Mouse (Mus musculus) hindbrain, embryonic 13.5 days (tissue): ENCODE measurements around the gene Crhr2. TPM values are rescaled to one million over a fixed set of nuclear protein-coding genes. Genes with fewer than 3 reads are reported as not detected.

ENCODE experiments used
- ATAC-seq: fragments of 200-750 bp; cut with Nextera tagmentation; 2 replicates; pipeline ENCODE4 v1.8.0; 2017; ENCODE audit warnings: moderate TSS enrichment; ENCODE audit not compliant: low FRiP score
- H3K27ac ChIP-seq: fragments of 300-500 bp; sonication (generic); 2 replicates; pipeline ENCODE4 v1.5.1; 2015; ENCODE audit warnings: inconsistent platforms, mild to moderate bottlenecking, moderate library complexity
- H3K27me3 ChIP-seq: fragments of 300-500 bp; sonication (generic); 2 replicates; pipeline ENCODE4 v1.6.1; 2015; ENCODE audit warnings: mild to moderate bottlenecking, inconsistent platforms
- H3K36me3 ChIP-seq: fragments of 300-500 bp; sonication (generic); 2 replicates; pipeline ENCODE4 v1.6.1; 2015; ENCODE audit warnings: mild to moderate bottlenecking, inconsistent platforms
- H3K4me1 ChIP-seq: fragments of 300-500 bp; sonication (generic); replicated peaks from 2 replicates; pipeline ENCODE4 v1.6.1; 2015; ENCODE audit warnings: inconsistent platforms
- H3K4me2 ChIP-seq: fragments of 300-500 bp; sonication (generic); 2 replicates; pipeline ENCODE4 v1.6.1; 2015; ENCODE audit warnings: inconsistent platforms, mild to moderate bottlenecking, moderate library complexity
- H3K4me3 ChIP-seq: fragments of 300-500 bp; sonication (generic); 2 replicates; pipeline ENCODE4 v1.5.1; 2015; ENCODE audit warnings: mild to moderate bottlenecking, inconsistent platforms
- H3K9ac ChIP-seq: fragments of 300-500 bp; sonication (generic); 2 replicates; pipeline ENCODE4 v1.6.1; 2015; ENCODE audit warnings: mild to moderate bottlenecking, inconsistent platforms
- H3K9me3 ChIP-seq: fragments of 300-500 bp; sonication (generic); 2 replicates; pipeline ENCODE4 v1.6.1; 2016; ENCODE audit warnings: inconsistent platforms
- WGBS: fragments of 180-500 bp; shearing (Covaris S2); methylation state at CpG from one replicate; pipeline ENCODE4 v1.1.7; 2015; 5-methylcytosine and 5-hydroxymethylcytosine counted together
- polyA plus RNA-seq: library from polyadenylated mRNA; unstranded; fragments of >200 nt; fragmentation: Nextera tagmentation; extraction: Ambion mirVana; gene quantifications from 2 replicates; pipeline ENCODE4 v1.2.1, GENCODE M21; 2015

Crhr2 gene
- polyA plus RNA-seq, 1 experiment from 2014 or later, result 0.48 TPM

DNA sequence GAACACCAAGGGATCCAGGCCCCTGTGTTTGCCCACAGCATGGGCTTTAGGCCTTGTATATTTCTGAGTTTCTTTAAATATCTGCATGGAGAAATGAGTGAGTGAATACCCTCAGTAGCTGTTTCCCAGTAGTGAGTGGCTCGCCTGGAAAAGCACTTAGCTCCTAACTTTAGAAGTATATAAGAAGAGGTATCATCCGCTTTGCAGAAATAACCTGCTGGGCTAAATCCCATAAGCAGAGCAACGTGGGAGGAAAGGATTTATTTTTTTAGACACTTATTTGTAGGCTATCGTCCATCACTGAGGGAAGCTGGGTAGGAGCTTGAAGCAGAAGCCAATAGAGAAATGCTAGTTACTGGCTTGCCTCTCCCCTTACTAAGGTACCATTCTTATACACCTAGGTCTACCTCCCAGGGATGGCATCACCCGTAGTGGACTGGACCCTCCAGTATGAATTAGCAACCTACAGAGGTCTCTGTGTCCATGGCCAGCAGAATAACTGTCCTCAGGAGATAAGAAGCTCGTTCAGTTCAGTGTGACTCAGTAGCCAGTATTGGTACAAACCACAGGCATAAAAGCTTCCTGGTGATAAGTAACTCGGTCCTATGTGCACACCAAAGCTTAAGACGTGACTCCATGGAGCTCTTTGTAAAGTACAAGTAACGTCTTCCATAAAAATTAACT is 68.9 kb downstream of the Crhr2 start:
- ATAC-seq, result no peak
- no peaks in the 10 kb centered on the region for H3K4me1 ChIP-seq
- no peak overlapping the region for H3K4me3 ChIP-seq
- H3K9me3 ChIP-seq, result no peaks in the 10 kb centered on the region
- no peak overlapping the region for H3K4me2 ChIP-seq
- 93% methylated on average over 9 of the region's 9 CpGs for WGBS
- H3K27me3 ChIP-seq, result no peaks in the 10 kb centered on the region
- H3K36me3 ChIP-seq, result peaks cover 93% of the 10 kb centered on the region
- H3K27ac ChIP-seq, result no peak overlapping the region
- no peak overlapping the region for H3K9ac ChIP-seq

DNA sequence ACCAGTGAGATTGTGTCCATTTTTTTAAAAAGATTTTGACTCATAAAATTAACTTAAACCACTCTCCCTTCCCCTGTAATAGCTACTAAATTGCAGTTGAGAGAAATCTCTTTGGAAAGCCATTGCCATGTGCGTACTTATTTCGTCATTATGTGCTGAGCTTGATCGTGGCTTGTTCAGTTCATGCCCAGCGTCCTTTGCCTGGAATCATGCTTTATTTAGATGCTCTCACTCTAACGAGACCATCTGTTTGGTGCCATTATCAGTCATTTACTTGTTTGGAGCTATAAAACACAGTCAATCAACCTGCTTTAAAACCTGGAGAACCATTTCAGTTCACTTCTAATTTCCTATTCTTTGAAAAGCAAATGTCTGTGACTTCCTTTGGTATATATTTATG is 70.6 kb downstream of the Crhr2 start:
- Histone ChIP-seq H3K4me1 (no peaks in the 10 kb centered on the region), H3K4me2 (no peak overlapping the region), H3K27me3 (no peaks in the 10 kb centered on the region), H3K9me3 (no peaks in the 10 kb centered on the region), H3K27ac (no peak overlapping the region), H3K9ac (no peak overlapping the region), H3K4me3 (no peak overlapping the region), H3K36me3 (peaks cover 86% of the 10 kb centered on the region)
- 88% methylated on average over 5 of the region's 5 CpGs for WGBS
- ATAC-seq, result no peak

DNA sequence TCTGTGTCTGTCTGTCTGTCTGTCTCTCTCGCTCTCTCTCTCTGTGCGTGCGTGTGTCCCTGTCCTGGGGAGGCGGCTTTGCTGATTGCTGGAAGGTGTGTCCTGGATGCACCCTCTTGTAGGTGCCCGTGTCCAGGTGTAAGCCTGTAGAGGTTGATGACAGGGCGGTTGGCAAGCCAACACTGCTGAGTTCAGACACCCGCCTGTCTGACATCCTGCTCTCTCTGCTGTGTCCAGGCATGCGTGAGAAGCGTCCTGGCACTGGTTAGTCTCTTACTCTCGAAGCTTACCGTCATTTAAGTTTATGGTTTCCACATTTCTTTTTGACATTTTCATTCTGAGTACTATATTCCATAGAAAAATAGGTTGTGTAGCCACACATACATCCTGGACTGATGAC is 71.5 kb downstream of the Crhr2 start:
- no peak overlapping the region for H3K27ac ChIP-seq
- no peak for ATAC-seq
- 93% methylated on average over 11 of the region's 11 CpGs for WGBS
- H3K4me1 ChIP-seq, result no peaks in the 10 kb centered on the region
- peaks cover 85% of the 10 kb centered on the region for H3K36me3 ChIP-seq
- H3K27me3 ChIP-seq, result no peaks in the 10 kb centered on the region
- no peaks in the 10 kb centered on the region for H3K9me3 ChIP-seq
- no peak overlapping the region for H3K4me3 ChIP-seq
- no peak overlapping the region for H3K4me2 ChIP-seq
- H3K9ac ChIP-seq, result no peak overlapping the region

DNA sequence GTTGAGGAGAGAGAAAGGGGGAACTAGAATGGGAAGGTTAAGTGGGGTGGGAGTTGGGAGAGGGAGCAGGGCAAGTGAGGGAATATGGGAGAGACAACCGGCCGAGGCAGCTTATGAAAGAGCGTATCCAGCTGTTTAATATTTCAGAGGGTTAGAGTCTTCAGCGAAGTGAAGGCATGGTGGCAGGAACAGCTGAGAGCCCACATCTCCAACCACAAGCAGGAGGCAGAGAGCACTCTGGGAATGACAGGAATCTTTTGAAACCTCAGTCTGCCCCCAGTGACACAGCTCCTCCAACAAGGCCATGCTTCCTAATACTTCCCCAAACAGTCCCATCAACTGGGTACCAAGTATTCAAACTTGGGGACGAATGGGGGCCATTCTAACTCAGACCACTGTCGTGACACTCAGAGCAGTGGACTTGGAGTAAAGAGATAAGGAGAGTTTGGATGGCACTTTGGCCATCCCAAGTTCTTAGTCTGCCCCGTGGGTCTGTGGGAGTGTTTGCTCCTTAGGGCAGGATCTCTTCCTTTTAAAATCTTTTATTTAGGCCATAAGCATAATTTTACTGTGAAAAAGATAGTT is 72.5 kb downstream of the Crhr2 start:
- Histone ChIP-seq H3K4me3 (no peak overlapping the region), H3K9ac (no peak overlapping the region), H3K27ac (no peak overlapping the region), H3K27me3 (no peaks in the 10 kb centered on the region), H3K4me2 (no peak overlapping the region), H3K36me3 (peaks cover 85% of the 10 kb centered on the region), H3K4me1 (no peaks in the 10 kb centered on the region), H3K9me3 (no peaks in the 10 kb centered on the region)
- ATAC-seq, result no peak
- WGBS, result 97% methylated on average over 7 of the region's 7 CpGs

DNA sequence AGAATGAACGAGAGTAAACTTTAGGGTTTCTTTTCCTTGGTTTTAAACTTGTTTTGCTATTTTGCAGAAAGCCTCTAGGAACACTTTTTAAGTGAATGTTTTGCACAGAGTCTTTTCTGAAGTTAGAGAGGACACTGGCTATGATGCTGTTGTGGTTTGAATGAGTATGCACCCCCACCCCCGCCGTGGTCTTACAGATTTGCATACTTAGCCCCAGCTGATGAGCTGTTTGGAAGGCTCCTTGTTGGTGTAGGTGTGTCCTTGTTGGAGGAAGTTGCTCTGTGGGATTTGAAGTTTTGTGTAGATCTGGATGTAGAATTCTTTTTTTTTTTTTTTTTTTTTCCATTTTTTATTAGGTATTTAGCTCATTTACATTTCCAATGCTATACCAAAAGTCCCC is 75.4 kb downstream of the Crhr2 start:
- Histone ChIP-seq H3K36me3 (peaks cover 84% of the 10 kb centered on the region), H3K9me3 (no peaks in the 10 kb centered on the region), H3K4me3 (no peak overlapping the region), H3K27ac (no peak overlapping the region), H3K9ac (no peak overlapping the region), H3K4me1 (no peaks in the 10 kb centered on the region), H3K4me2 (no peak overlapping the region), H3K27me3 (no peaks in the 10 kb centered on the region)
- no peak for ATAC-seq
- 96% methylated on average over 3 of the region's 3 CpGs for WGBS

DNA sequence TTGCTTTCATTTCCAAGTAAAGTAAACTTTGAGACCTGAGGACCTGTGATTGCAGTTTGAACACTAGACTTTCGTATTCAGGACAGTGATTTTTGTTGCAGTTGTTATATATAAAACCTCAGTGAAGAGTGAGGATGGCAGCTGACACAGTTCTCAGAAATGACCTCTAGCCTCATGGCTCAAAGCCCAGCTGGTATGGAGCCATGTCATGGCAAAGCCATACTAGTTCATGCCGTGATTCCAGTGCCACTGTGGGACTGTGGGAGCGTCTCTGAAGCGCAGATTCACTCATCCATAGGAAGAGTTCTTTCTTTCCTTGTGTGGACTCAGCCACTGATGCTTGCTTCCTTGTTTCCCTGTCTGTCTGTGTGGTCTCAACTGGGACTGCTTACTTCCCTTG is 78.3 kb downstream of the Crhr2 start:
- Histone ChIP-seq H3K4me3 (no peak overlapping the region), H3K27me3 (no peaks in the 10 kb centered on the region), H3K36me3 (peaks cover 87% of the 10 kb centered on the region), H3K4me2 (no peak overlapping the region), H3K27ac (no peak overlapping the region), H3K9me3 (no peaks in the 10 kb centered on the region), H3K4me1 (no peaks in the 10 kb centered on the region), H3K9ac (no peak overlapping the region)
- ATAC-seq, result no peak
- WGBS, result 92% methylated on average over 4 of the region's 4 CpGs

DNA sequence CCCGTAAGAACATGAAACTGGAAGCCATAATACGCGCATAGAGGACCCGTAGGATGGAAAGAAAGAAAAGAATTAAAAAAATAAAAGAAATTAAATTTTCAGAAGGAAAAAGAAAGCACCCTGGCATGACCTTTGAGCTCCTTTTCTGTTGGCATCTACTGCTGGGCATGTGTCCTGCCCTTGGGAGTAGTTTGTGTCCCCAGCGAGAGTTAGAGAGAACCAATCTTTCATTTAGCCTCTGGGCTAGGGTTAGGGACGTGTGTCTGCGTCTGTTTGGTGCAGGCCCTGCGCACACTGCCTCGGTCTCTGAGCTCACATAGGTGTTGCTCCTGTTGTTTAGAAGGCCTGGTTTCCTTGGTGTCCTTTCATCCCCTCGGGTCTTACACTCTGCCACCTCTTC is 83.6 kb downstream of the Crhr2 start:
- Histone ChIP-seq H3K36me3 (peaks cover 63% of the 10 kb centered on the region), H3K9ac (no peak overlapping the region), H3K4me3 (no peak overlapping the region), H3K4me1 (peaks cover 10% of the 10 kb centered on the region), H3K27ac (no peak overlapping the region), H3K9me3 (no peaks in the 10 kb centered on the region), H3K27me3 (no peaks in the 10 kb centered on the region), H3K4me2 (no peak overlapping the region)
- ATAC-seq, result no peak
- WGBS, result 93% methylated on average over 10 of the region's 10 CpGs

DNA sequence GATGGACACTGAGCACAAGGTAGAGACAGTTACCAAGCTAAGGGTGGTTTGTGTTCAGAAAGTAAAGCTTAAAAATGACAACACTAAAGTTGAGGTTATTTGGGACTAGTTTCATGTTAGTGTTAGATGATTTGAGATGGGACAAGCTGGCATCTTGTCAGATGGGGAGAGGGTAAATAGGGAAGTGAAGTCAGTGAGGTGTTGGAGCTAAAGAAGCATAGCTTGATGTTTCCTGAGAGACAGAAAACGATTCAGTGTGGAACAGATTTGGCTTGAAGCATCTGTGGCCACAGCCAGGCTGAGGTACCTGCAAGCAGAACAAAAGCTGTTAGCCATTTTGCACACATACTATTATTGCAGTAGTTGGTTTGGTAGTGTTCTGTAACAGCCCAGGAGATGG is 87.5 kb downstream of the Crhr2 start:
- H3K27ac ChIP-seq, result no peak overlapping the region
- peaks cover 20% of the 10 kb centered on the region for H3K4me1 ChIP-seq
- no peak overlapping the region for H3K9ac ChIP-seq
- no peak overlapping the region for H3K4me2 ChIP-seq
- no peaks in the 10 kb centered on the region for H3K9me3 ChIP-seq
- no peak for ATAC-seq
- peaks cover 26% of the 10 kb centered on the region for H3K36me3 ChIP-seq
- H3K27me3 ChIP-seq, result no peaks in the 10 kb centered on the region
- H3K4me3 ChIP-seq, result no peak overlapping the region
- WGBS, result 73% methylated on average over 1 of the region's 1 CpGs

DNA sequence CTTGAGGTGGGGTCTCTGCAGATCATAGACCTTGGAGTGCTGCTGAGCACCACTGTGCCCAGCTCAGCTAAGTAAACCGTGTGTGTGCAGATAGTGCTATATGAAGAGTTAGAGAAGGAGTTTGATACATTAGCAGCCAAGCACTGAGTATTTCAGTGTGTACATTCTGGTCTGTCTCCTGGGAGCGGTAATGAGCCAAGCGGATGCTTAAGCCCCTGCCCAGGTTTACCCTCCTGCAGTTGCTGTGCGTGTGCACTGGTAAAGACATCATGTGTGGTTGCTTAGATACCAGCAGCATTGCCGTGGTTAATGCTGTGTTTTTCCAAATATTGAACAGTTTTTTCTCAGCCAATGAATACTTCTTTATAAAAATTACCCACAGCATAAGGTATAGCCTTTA is 88.3 kb downstream of the Crhr2 start:
- 59% methylated on average over 5 of the region's 5 CpGs for WGBS
- ATAC-seq, result no peak

DNA sequence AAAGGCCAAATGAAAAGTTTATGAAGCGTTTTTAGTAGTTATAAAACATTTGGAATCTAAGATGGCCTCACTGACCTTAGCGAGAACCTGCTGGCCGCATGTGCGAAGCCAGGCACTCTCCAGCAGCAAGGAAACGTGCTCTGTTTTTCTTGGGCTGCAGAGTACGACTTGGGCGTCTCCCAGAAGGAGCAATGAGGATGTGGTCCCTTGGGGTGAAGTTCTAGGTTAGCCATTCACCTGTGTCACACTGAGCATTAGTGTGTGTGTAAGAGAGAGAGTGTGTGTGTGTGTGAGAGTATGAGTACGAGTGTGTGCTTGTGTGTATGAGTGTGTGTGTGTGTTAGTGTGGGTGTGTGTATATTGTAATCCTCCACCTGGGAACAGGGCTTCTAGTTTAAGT is 89.6 kb downstream of the Crhr2 start:
- Histone ChIP-seq H3K9ac (no peak overlapping the region), H3K4me1 (peaks cover 36% of the 10 kb centered on the region), H3K27ac (no peak overlapping the region), H3K9me3 (no peaks in the 10 kb centered on the region), H3K27me3 (no peaks in the 10 kb centered on the region), H3K36me3 (peaks cover 7% of the 10 kb centered on the region), H3K4me3 (no peak overlapping the region), H3K4me2 (no peak overlapping the region)
- no peak for ATAC-seq
- WGBS, result 88% methylated on average over 8 of the region's 8 CpGs

More for the DNA sequence above, 88.3 kb downstream of the Crhr2 start:
- H3K4me1 ChIP-seq, result peaks cover 27% of the 10 kb centered on the region
- no peaks in the 10 kb centered on the region for H3K9me3 ChIP-seq
- peaks cover 19% of the 10 kb centered on the region for H3K36me3 ChIP-seq
- no peak overlapping the region for H3K9ac ChIP-seq
- H3K27me3 ChIP-seq, result no peaks in the 10 kb centered on the region
- no peak overlapping the region for H3K4me3 ChIP-seq
- no peak overlapping the region for H3K27ac ChIP-seq
- H3K4me2 ChIP-seq, result no peak overlapping the region

Other genes with a start within 250 kb of the Crhr2 start
- gene Nod1, start 160.4 kb downstream of the Crhr2 start, polyA plus RNA-seq, result 2.4 TPM in 2 replicates
- 14.8 and 15.3 TPM in 2 replicates for gene Ggct, start 140.1 kb downstream of the Crhr2 start, polyA plus RNA-seq
- gene Gars, start 95.0 kb downstream of the Crhr2 start, polyA plus RNA-seq, result 201 and 209 TPM in 2 replicates
- gene Inmt, start 42.0 kb upstream of the Crhr2 start, polyA plus RNA-seq, result not detected in 2 replicates
- 10.7 and 10.9 TPM in 2 replicates for gene Mindy4, start 70.4 kb upstream of the Crhr2 start, polyA plus RNA-seq
- 14.5 and 20.5 TPM in 2 replicates for gene Aqp1, start 203.4 kb upstream of the Crhr2 start, polyA plus RNA-seq
- gene Ghrhr, start 243.3 kb upstream of the Crhr2 start, polyA plus RNA-seq, result not detected in 2 replicates